Mouse (Mus musculus) brain, embryonic 18.5 days (tissue): ENCODE results near the gene Smarcc1.
"Not testable (repeated sequence)": the region's sequence is repeated elsewhere in the genome, so short reads cannot be mapped to it uniquely, and the experiment has no call there.

Experiments
- DNase-seq: peaks from one replicate; pipeline ENCODE4 v3.0.0-alpha.2; 2012; ENCODE audit warnings: low read depth, low spot score

Gene Smarcc1

DNA sequence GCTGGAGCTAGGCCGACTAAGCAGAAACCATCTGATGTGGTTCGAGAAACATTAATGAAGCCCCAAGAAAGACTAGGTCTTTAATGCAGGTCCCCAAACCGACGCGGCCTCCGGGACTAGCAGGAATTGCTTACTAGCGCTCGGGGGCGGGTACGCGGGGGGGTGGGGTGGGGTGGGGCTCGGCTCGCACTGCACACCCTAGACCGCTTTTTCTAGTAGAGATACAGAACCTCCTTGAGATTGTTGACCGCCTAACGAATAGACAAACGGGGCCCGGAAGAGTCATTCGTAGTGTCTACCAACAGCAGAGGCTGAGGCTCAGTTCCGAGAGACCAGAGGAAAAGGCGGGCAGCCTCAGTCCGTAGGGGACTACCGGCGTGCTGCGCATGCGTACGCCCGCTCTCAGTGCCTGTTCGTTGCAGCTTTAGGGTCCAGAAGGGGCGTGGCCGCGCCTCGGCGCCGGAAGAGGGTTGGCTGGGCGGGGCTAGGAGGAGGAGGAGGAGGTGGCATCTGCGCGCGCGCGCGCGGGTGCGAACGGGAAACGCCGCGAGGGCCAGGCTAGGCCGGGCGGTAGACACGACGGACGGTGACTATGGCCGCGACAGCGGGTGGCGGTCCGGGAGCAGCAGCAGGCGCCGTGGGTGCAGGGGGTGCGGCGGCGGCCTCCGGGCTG lies 14.2 kb downstream of the Smarcc1 start:
- DNase-seq: peak; percentile 96

DNA sequence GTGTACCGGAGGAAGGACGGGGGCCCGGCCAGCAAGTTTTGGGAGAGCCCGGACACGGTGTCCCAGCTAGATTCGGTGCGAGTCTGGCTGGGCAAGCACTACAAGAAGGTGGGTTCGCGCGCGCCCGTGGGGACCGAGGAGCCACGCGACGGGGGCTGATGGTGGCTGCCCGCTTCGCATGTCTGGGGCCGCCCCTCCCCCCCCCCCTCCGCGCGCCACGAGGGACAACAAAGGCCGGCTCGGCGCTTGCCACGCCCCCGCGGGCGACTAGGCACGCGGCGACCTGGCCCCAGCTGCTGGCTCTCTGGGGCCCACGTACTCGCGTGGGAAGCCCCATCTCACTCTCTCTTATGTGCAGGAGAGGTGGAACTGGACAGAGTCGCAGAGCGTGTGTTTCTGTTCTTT lies 14.7 kb downstream of the Smarcc1 start:
- DNase-seq: no peak

DNA sequence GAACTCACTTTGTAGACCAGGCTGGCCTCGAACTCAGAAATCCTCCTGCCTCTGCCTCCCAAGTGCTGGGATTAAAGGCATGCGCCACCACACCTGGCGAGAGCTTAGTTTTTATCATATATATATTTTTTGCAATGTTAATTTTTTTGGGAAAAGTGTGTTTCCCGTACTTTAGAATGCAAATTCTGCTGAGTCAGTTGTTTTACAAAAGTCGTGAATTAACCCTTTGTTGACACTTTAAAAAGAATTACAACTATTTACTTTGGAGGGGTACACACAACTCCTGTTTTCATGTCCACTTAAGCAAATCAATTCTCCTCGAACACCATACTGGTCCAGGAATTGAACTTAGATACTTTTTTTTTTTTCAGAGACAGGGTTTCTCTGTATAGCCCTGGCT lies 15.4 kb downstream of the Smarcc1 start:
- no peak for DNase-seq

DNA sequence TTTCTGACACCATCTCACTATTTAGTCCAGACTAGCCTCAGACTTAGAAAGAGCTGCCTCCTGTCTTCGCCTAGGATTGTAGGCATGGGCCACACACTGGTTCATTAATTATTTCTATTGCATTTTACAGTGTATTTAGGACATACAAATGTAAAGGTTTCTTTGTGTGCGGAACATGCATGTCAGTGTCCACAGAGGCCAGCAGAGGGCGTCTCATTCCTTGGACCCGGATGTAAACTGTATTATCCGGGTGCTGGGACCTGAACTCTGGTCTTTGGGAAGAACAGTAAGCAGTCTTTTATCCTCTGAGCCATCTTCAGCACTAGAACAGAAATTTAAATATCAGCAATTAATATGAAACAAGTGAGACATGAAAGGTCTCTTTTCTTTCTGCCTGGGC lies 16.7 kb downstream of the Smarcc1 start:
- DNase-seq: no peak

DNA sequence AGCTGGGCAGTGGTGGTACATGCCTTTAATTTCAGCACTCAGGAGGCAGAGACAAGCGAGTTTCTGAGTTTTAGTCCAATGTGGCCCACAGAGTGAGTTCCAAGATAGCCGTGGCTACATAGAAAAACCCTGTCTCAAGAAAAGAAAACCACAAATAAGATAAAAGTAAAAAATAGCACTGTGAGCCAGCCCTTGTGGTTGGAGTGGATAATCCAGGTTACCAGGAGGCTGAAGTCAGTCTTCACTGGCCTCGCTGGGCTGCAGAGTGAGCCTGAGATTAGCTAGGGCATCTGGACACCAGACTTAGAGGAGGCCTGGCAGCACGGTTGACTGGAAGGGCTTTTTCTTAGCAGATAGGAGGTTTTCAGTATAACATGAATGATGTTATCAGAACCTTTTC lies 21.6 kb downstream of the Smarcc1 start:
- DNase-seq: no peak

DNA sequence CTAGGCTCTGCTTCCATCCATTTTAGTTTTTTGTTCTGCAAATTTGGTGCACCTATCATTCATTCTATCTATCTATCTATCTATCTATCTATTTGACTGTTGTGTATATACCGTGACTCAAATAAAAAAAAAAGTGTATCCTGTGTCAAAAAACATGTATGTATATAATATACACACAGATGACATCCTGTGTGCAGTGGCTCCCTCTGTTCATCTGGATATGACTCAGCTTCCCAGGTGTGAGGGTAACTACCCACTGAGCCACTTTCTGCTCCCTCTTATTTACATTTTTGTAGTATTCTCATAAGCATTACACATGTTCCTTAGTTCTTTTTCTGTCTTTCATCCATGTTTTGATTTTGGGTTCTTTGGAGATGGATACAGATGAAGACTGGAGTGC lies 24.6 kb downstream of the Smarcc1 start:
- DNase-seq: no peak

DNA sequence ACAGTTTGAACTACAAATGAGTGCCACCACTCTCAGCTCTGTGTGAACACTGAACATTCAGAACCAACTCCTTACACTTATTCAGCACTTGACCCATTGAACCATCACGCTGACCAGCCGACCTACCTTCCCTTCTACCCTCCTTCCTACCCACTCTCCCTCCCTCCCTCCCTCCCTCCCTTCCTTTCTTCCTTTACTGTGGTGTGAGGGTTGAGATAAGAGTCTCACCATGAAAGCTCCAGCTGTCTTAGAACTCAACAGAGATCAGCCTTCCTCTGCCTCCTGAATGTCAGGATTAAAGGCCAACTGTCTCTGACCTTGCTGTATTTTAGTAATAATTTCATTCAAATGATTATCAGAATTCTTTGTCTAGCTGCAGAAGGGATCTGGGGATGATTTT lies 31.1 kb downstream of the Smarcc1 start:
- DNase-seq: no peak

DNA sequence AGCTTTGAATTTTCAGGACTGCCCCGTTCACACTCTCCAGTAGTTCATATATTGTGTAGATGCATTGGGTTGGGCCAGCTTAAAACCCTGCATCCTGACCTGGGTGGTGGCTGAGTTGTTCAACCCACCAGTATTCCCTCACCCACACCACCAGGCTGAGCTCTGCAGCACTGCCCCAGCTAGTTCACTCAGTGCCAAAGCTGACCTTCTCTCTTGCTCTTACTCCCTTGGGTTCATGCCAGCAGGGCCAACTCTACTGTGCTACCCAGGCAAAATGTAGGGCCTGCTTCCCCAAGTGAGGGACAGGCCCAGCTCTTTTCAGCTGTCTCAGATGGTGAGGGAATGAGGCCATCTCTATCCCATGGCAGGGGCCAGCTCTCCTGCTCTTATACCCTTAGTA lies 41.5 kb downstream of the Smarcc1 start:
- no peak for DNase-seq

DNA sequence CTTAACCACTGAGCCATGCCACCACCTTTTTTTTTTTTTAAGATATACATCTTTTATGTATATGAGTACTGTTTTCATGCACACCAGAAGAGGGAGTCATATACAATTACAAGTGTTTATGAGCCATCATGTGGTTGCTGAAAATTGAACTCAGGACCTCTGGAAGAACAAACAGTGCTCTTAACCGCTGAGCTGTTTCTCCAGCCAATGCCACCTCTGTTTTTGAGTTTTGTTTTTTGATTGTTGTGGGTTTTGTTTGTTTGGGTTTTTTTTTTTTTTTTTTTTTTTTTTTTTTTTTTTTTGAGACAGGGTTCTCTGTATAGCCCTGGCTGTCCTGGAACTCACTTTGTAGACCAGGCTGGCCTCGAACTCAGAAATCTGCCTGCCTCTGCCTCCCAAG lies 43.0 kb downstream of the Smarcc1 start:
- DNase-seq: not testable (repeated sequence)

DNA sequence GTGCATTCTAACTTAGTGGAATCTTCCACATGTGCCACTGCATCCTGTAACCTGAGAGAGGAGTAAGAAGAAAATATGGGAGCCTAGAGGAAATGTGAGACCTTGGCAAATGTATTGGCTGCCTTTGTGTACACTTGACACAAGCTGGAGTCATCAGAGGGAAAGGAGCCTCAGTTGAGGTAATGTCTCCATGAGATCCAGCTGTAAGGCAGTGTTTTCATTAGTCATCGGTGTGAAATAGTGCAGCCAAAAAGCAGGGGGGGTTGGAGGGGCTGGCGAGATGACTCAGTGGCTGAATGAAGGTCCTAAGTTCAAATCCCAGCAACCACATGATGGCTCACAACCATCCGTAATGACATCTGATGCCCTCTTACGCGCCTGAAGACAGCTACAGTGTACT lies 44.9 kb downstream of the Smarcc1 start:
- no peak for DNase-seq

DNA sequence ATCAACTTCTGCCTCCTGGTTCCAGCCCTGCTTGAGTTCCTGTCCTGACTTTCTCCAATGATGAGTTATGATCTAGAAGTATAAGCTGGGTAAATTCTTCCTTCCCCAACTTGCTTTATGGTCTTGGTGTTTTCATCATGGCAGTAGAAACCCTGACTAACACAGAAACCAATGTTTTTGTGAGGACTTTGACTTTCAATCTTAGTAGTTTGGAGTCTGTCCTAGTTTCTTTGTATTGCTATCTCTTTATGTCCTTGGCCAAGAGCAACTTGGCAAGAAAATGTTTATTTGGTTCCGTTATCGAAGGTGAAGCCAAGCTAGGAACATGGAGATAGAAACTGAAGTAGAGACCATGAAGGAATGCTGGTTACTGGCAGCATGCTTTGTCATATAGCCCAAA lies 45.6 kb downstream of the Smarcc1 start:
- DNase-seq: no peak

DNA sequence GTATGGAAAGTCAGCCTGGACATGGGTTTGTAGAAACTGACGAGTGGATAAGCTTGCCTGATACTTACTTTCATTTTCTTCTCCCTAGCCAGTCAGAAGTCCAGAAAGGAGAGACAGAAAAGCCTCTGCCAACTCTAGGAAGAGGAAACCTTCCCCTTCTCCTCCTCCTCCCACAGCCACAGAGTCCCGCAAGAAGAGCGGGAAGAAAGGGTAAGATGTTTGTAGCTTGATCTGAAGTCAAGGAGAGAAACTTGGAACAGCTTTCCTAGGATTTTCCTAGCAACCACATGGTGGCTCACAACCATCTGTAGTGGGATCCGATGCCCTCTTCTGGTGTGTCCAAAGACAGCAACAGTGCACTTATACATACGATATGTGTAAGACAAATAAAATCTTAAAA lies 53.4 kb downstream of the Smarcc1 start:
- no peak for DNase-seq

DNA sequence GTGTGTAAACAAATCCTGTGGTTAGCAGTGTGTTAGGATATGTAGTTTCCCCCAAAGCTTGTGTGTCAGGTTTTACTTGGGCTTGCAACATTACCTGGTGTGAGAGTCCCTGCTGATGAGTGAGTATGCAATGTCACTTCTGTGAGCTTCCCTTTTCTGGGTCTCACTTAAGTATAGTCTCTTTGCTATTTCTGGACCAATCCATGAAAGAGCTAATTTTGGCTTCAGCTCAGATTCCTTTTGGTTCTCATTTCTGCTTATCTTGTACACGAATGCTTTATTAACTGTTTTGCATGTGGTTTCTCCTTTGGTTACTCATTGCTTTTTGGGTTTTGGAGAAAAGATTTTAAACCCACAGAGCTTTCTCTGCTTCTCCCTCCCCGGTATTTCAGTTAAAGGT lies 82.4 kb downstream of the Smarcc1 start:
- no peak for DNase-seq

DNA sequence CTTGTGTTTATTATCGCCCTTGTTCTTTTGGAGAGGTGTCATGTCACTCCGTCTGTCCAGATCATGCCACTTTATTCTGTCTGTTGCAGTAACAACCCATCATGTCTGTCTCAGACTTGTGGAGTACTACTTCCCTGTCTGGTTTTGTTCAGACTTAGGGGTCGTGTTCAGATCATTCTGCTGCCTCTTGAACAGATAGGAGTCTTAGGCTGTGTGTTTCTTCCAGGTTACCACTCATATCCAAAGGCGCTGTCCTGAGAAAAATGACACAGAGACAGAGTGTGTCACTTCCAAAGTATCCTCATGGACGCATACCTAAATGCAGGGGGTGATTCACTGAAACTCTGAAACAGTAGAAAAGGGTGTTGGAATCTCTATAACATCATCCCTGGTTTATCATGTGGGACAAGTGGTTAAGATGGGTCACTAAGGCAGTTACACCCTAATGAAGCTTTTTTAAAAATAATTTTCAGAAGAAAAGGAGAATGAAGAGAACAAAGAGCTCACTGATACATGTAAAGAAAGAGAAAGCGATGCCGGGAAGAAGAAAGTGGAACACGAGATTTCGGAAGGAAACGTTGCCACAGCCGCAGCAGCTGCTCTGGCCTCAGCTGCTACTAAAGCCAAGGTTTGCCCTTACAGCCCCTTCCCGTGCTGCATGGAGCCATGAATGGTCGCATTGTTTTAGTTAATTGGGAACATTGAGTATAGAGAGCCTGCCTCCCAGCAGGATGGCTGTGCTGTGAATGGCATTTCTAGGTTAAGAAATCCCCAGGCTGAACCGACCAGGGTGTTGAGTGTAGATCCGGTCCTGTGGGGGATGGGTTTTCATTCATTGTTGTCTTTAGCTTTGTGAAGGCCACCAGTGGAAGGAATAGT lies 88.3 kb downstream of the Smarcc1 start:
- peak; percentile 60 for DNase-seq

DNA sequence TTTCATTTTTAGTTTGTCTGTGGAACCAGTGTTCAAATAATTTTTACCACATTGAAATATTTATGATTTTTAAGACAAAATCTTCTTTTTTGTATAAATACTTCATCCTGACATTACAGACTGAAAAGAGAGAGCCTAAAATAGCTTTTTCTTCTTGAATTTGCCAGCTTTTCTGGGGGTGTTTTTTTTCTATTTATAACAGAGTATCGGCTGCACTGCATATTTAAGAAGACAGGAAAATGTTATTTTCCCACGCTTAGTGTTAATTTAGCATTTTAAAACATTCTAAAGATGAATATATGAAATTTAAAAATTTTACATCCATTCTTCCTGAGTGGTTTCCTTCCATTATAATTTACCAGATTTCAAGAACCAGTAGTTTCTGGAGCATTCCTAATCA lies 88.9 kb downstream of the Smarcc1 start:
- no peak for DNase-seq

DNA sequence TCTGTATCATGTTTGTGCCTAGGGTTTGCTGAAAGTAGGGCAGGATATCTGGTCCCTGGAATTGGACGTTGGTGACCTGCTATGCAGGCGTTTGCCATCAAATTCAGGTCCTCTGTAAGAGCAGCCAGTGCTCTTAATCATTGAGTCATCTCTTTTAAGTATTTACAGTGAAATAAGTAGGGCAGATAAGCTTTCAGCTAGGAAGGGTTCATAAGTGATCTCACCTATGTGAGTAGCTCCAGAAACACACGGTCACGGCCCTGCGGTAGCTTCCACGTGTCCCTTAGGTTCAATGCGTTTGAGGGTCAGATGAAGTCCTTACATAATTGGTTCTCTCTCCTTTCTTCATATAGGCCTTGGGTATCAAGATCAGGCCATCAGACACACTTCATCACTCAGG lies 90.8 kb downstream of the Smarcc1 start:
- DNase-seq: no peak

DNA sequence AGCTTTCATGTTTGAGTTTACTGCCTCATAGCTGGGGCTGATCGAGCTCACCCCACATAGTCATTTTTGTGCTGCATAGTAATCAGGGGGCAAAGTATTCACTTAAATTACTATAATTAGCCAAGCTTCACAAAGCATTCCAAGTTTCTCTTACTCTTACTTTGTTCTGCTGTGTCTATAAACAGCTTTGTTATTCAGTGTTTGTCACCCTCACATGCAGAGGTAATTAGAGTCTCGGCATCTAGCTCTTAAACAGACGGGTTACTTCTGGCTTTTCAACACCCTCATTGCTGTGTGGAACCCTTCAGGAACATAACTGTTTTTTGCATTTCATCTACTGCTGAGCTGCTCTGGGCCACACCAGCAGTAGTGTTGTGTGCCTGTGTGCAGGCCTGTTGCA lies 91.5 kb downstream of the Smarcc1 start:
- no peak for DNase-seq

DNA sequence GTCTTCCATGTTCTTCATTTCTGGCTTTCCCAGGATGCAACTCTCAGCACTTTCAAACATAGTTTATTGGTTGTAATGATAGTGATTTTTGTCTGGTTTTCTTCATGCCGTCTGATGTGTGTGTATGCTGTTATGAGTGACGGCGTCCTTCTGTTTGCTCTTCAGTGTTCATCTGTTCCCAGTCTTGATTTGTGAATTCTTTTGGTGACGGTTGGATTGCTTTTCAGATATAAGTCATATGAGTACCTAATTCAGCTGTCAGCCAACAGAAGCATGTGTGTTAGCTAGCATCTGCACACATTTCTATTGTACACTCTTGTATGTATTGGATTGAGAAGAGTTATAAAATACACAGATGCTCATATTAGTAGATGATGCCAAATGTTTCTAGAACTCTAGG lies 106.8 kb downstream of the Smarcc1 start:
- no peak for DNase-seq

DNA sequence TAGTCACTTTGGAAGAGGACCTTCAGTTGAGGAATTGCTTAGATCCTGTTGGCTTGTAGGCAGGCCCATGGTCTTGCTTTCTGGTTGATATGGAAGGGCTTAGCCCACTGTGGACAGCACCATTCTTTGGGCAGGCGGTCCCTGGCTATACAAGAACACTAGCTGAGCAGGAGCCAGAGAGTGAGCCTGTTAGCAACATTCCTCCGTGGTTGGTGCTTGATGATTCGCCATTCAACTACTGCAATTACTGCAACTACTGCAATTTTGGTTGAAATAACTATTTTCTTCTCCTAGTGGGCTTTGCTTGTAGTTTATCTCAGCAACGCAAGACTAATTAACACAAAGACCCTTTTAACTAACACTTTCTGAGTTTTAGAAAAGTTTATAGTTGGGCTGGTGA lies 108.7 kb downstream of the Smarcc1 start:
- DNase-seq: no peak

DNA sequence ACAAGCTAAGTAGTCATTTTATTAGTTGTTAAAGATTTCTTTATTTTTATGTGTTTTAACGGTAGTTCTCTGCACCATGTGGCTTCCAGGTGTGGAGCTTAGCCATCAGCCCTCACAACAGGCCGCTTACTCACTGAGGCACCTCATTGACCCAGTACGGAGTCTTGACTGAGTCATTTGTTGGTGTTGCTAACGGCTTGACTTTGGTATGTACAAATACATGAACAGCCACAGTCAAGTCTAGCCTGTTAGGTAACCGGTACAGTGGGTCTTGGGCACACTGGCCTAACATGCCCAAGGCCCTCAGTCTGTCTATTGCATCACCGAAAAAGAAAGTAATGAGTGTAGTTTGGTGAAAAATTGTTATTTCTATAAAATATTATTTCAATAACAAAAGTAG lies 111.2 kb downstream of the Smarcc1 start:
- DNase-seq: no peak

DNA sequence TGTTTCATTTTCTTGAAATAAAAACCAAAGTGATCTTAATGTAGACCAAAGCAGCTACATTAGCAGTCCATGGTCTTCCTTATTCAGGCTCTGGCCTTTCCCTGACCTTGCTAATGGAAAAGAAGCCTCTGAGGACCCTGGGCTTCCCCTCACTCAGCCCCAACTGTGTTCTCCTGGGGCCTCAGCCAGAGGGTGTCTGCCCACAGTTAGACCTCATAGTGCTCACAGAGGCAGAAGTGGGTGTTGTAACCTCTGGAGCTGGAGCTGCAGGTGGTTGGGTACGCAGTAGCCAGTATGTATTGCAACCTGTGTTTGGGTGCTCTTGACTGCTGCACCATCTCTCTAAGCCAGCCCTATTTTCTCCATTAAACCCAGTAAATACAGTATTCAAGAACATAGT lies 111.6 kb downstream of the Smarcc1 start:
- DNase-seq: no peak

DNA sequence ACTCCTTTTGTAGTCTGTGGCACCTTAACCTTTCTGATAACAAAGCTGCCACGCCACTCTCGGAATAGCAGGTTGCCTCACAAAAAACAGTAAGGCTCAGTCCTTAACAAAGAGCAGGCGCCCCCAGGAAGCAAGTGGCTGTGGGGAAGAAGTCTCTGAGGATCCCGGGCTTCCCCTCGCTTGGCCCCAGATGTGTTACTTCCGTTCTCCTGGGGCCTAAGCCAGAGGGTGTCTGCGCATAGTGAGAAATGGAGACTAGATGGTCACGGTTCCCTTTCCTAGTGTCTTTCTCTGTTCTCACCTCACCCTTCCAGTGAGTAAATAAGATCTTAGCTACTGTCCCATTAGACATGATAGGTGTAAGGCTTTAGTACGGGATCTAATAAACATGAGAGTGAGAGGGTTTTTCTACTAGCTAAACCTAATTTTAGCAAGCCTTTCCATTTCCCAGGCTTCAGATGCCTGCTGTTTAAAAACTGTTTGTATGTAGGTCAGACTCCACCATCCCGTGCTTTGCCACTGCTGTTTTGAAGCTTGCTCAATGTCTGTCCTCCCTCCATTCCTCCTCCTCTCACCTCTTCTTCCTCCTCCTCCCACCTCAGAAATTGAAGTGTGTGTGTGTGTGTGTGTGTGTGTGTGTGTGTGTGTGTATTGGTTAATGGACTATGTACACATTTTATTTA lies 112.2 kb downstream of the Smarcc1 start:
- DNase-seq: no peak
